Mouse (Mus musculus) lung, postnatal 0 days (tissue): ENCODE measurements around the gene 2200002J24Rik. TPM values are rescaled to one million over a fixed set of nuclear protein-coding genes. Genes with fewer than 3 reads are reported as not detected.

ENCODE experiments used
- ATAC-seq: fragments of 200-750 bp; cut with Nextera tagmentation; 2 replicates; pipeline ENCODE4 v1.8.0; 2017; ENCODE audit warnings: moderate library complexity
- DNase-seq: peaks from one replicate; pipeline ENCODE4 v3.0.0-alpha.2; 2016; ENCODE audit warnings: low spot score
- H3K27ac ChIP-seq: fragments of 300-500 bp; sonication (generic); 2 replicates; pipeline ENCODE4 v1.5.1; 2014; ENCODE audit warnings: antibody characterized with exemption, mild to moderate bottlenecking, low read length, mixed read lengths
- H3K27me3 ChIP-seq: fragments of 300-500 bp; sonication (generic); replicated peaks from 2 replicates; pipeline ENCODE4 v1.6.1; 2014; ENCODE audit warnings: low read length, mixed read lengths; ENCODE audit not compliant: insufficient read depth
- H3K36me3 ChIP-seq: fragments of 300-500 bp; sonication (generic); 2 replicates; pipeline ENCODE4 v1.6.1; 2014; ENCODE audit warnings: low read length, mixed read lengths; ENCODE audit not compliant: insufficient read depth
- H3K4me1 ChIP-seq: fragments of 300-500 bp; sonication (generic); 2 replicates; pipeline ENCODE4 v1.6.1; 2014; ENCODE audit warnings: antibody characterized with exemption, low read depth, low read length, mixed read lengths; ENCODE audit not compliant: insufficient read depth
- H3K4me2 ChIP-seq: fragments of 300-500 bp; sonication (generic); replicated peaks from 2 replicates; pipeline ENCODE4 v1.6.1; 2014; ENCODE audit warnings: low read depth, mild to moderate bottlenecking, low read length, moderate library complexity, mixed read lengths
- H3K4me3 ChIP-seq: fragments of 300-500 bp; sonication (generic); 2 replicates; pipeline ENCODE4 v1.5.1; 2014; ENCODE audit warnings: low read depth, low read length
- H3K9ac ChIP-seq: fragments of 300-500 bp; sonication (generic); replicated peaks from 2 replicates; pipeline ENCODE4 v1.6.1; 2014; ENCODE audit warnings: low read depth, mild to moderate bottlenecking
- H3K9me3 ChIP-seq: fragments of 300-500 bp; sonication (generic); 2 replicates; pipeline ENCODE4 v1.6.1; 2016; ENCODE audit warnings: low read length, mixed read lengths
- CTCF ChIP-seq: IDR thresholded peaks from 2 replicates; pipeline ENCODE4 v1.5.1; 2016; ENCODE audit warnings: antibody characterized with exemption, mild to moderate bottlenecking
- EP300 ChIP-seq: IDR thresholded peaks from 2 replicates; pipeline ENCODE4 v1.6.1; 2016; ENCODE audit warnings: antibody characterized with exemption, mild to moderate bottlenecking, control low read depth
- WGBS: fragments of 180-500 bp; shearing (Covaris S2); extraction: QIAGEN DNeasy Blood & Tissue Kit; methylation state at CpG from one replicate; pipeline ENCODE4 v1.1.7; 2014; 5-methylcytosine and 5-hydroxymethylcytosine counted together
- polyA plus RNA-seq: library from polyadenylated mRNA; unstranded; fragments of >200 nt; fragmentation: Nextera tagmentation; extraction: Ambion mirVana; gene quantifications from 2 replicates; pipeline ENCODE4 v1.2.1, GENCODE M21; 2015

Gene 2200002J24Rik
- polyA plus RNA-seq, 1 experiment from 2014 or later, result 1.2 TPM

GRCm38 (mm10) chr7:30678263-30678975 lies 20.3 kb upstream of the 2200002J24Rik start:
- DNase-seq (peak; percentile 22), ATAC-seq (no peak)
- H3K9me3 ChIP-seq, result no peaks in the 10 kb centered on the region
- 48% methylated on average over 5 of the region's 5 CpGs for WGBS
- no peaks in the 10 kb centered on the region for H3K36me3 ChIP-seq
- no peak overlapping the region for H3K27ac ChIP-seq
- no peaks in the 10 kb centered on the region for H3K4me1 ChIP-seq
- TF ChIP-seq CTCF (peak; percentile 34; the same call in 1 of the 2 replicates), EP300 (no peak)
- no peak overlapping the region for H3K4me2 ChIP-seq
- no peak overlapping the region for H3K9ac ChIP-seq
- no peaks in the 10 kb centered on the region for H3K27me3 ChIP-seq
- H3K4me3 ChIP-seq, result no peak overlapping the region

- H3K4me3 ChIP-seq, result no peak overlapping the region
- no peak overlapping the region for H3K9ac ChIP-seq
- no peak overlapping the region for H3K27ac ChIP-seq
- H3K27me3 ChIP-seq, result no peaks in the 10 kb centered on the region
- WGBS, result 40% methylated on average over 5 of the region's 5 CpGs
- no peaks in the 10 kb centered on the region for H3K9me3 ChIP-seq
- H3K4me1 ChIP-seq, result no peaks in the 10 kb centered on the region
- no peak overlapping the region for H3K4me2 ChIP-seq
- ATAC-seq (no peak), DNase-seq (no peak)
- no peaks in the 10 kb centered on the region for H3K36me3 ChIP-seq
- no peak for TF ChIP-seq CTCF
- TF ChIP-seq EP300, result no peak
Measured at GRCm38 (mm10) chr7:30681897-30682296, 16.8 kb upstream of the 2200002J24Rik start.

GRCm38 (mm10) chr7:30683425-30683824 lies 15.3 kb upstream of the 2200002J24Rik start:
- no peak overlapping the region for H3K9ac ChIP-seq
- WGBS, result 59% methylated on average over 2 of the region's 2 CpGs
- no peaks in the 10 kb centered on the region for H3K27me3 ChIP-seq
- H3K4me3 ChIP-seq, result no peak overlapping the region
- H3K27ac ChIP-seq, result no peak overlapping the region
- ATAC-seq, result no peak
- TF ChIP-seq EP300, result no peak
- no peak for TF ChIP-seq CTCF
- no peak for DNase-seq
- H3K4me2 ChIP-seq, result no peak overlapping the region
- H3K9me3 ChIP-seq, result no peaks in the 10 kb centered on the region
- no peaks in the 10 kb centered on the region for H3K36me3 ChIP-seq
- H3K4me1 ChIP-seq, result no peaks in the 10 kb centered on the region

- Histone ChIP-seq H3K4me3 (no peak overlapping the region), H3K27me3 (no peaks in the 10 kb centered on the region), H3K27ac (no peak overlapping the region), H3K4me2 (no peak overlapping the region), H3K4me1 (no peaks in the 10 kb centered on the region), H3K9me3 (no peaks in the 10 kb centered on the region), H3K36me3 (no peaks in the 10 kb centered on the region), H3K9ac (no peak overlapping the region)
- TF ChIP-seq CTCF (no peak), EP300 (no peak)
- 50% methylated on average over 6 of the region's 6 CpGs for WGBS
- peak; percentile 52 for ATAC-seq
- peak; percentile 18 for DNase-seq
Measured at GRCm38 (mm10) chr7:30688325-30688724, 10.4 kb upstream of the 2200002J24Rik start.

- ATAC-seq (no peak), DNase-seq (peak; percentile 32)
- TF ChIP-seq CTCF, result no peak
- H3K4me3 ChIP-seq, result no peak overlapping the region
- no peak overlapping the region for H3K4me2 ChIP-seq
- no peaks in the 10 kb centered on the region for H3K27me3 ChIP-seq
- no peak overlapping the region for H3K9ac ChIP-seq
- H3K9me3 ChIP-seq, result no peaks in the 10 kb centered on the region
- H3K27ac ChIP-seq, result no peak overlapping the region
- H3K36me3 ChIP-seq, result no peaks in the 10 kb centered on the region
- 0 out of 2 replicates have a peak, but pooled peaks cover 3% of the 10 kb centered on the region for H3K4me1 ChIP-seq
- WGBS, result 48% methylated on average over 5 of the region's 5 CpGs
Measured at GRCm38 (mm10) chr7:30698101-30698500, 625 bp upstream of the 2200002J24Rik start.

GRCm38 (mm10) chr7:30706214-30706882 lies 7.6 kb downstream of the 2200002J24Rik start:
- 40% methylated on average over 7 of the region's 8 CpGs for WGBS
- Histone ChIP-seq H3K4me1 (no peaks in the 10 kb centered on the region), H3K9me3 (no peaks in the 10 kb centered on the region), H3K27me3 (no peaks in the 10 kb centered on the region), H3K36me3 (no peaks in the 10 kb centered on the region), H3K9ac (no peak overlapping the region), H3K4me3 (no peak overlapping the region), H3K27ac (no peak overlapping the region), H3K4me2 (no peak overlapping the region)
- ATAC-seq (no peak), DNase-seq (no peak)
- TF ChIP-seq EP300, result no peak
- TF ChIP-seq CTCF, result no peak
